Mouse (Mus musculus) embryonic facial prominence, embryonic 12.5 days (tissue): ENCODE results near the gene Caps2. TPM values are rescaled to one million over a fixed set of nuclear protein-coding genes. Genes with fewer than 3 reads are reported as not detected.
"Not testable (repeated sequence)": the region's sequence is repeated elsewhere in the genome, so short reads cannot be mapped to it uniquely, and the experiment has no call there.

Experiments used
- ATAC-seq: fragments of 200-750 bp; cut with Nextera tagmentation; 2 replicates; pipeline ENCODE4 v1.8.0; 2017; ENCODE audit not compliant: insufficient number of reproducible peaks, insufficient read depth, low FRiP score, low TSS enrichment
- H3K27ac ChIP-seq: fragments of 300-500 bp; sonication (generic); 2 replicates; pipeline ENCODE4 v1.5.1; 2016; ENCODE audit warnings: mild to moderate bottlenecking
- H3K27me3 ChIP-seq: fragments of 300-500 bp; sonication (generic); 2 replicates; pipeline ENCODE4 v1.6.1; 2016; ENCODE audit warnings: mild to moderate bottlenecking, moderate library complexity
- H3K36me3 ChIP-seq: fragments of 300-500 bp; sonication (generic); 2 replicates; pipeline ENCODE4 v1.6.1; 2016; ENCODE audit warnings: mild to moderate bottlenecking
- H3K4me1 ChIP-seq: fragments of 300-500 bp; sonication (generic); 2 replicates; pipeline ENCODE4 v1.6.1; 2016
- H3K4me2 ChIP-seq: fragments of 300-500 bp; sonication (generic); replicated peaks from 2 replicates; pipeline ENCODE4 v1.6.1; 2016; ENCODE audit warnings: mild to moderate bottlenecking, moderate library complexity
- H3K4me3 ChIP-seq: fragments of 300-500 bp; sonication (generic); 2 replicates; pipeline ENCODE4 v1.5.1; 2016; ENCODE audit warnings: mild to moderate bottlenecking
- H3K9ac ChIP-seq: fragments of 300-500 bp; sonication (generic); 2 replicates; pipeline ENCODE4 v1.6.1; 2016; ENCODE audit warnings: mild to moderate bottlenecking, moderate library complexity
- H3K9me3 ChIP-seq: fragments of 300-500 bp; sonication (generic); 2 replicates; pipeline ENCODE4 v1.6.1; 2016; ENCODE audit warnings: mild to moderate bottlenecking, moderate library complexity
- WGBS: fragments of 180-500 bp; shearing (Covaris S2); methylation state at CpG from one replicate; pipeline ENCODE4 v1.1.7; 2016; 5-methylcytosine and 5-hydroxymethylcytosine counted together
- polyA plus RNA-seq: library from polyadenylated mRNA; unstranded; fragments of >200 nt; fragmentation: Nextera tagmentation; extraction: Ambion mirVana; gene quantifications from 2 replicates; pipeline ENCODE4 v1.2.1, GENCODE M21; 2016

The Caps2 gene
- 0.36 and 0.62 TPM in 2 replicates for polyA plus RNA-seq

DNA sequence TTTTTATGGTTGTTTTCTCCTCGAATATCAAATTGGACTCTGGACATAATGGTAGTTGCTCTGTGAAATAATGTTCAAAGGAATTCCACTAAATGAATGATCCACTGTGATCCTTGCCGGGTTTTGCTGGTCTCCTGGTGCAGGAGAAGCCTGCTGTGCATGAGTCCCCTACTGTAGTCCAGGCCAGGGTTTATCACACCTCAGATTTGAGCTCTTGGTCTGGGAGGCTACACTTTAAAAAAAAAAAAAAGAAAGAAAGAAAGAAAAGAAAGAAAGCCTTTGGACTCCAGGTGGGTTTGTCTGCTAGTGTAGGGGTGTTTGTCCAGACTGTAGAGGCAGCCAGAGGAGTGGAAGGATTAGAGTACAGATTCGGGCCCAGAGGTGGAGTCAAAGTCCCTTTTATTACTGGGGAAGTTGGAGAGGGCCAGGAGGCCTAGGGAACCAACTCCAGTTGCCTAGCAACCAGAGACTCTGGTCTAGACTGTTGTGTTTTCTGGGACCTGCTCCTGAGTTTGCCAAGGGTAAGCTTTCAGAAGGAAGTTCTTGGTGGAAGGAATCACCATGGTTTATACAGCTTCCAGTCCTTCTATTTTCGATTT lies at the start of gene Caps2:
TSS of gene Caps2 (plus strand) at position 454 of the 599 bp plus-strand sequence.
- Histone ChIP-seq H3K9me3 (no peaks in the 10 kb centered on the region), H3K27ac (no peak within 1 kb of the TSS), H3K4me2 (peak within 1 kb of the TSS; percentile 30), H3K4me1 (0 out of 2 replicates have a peak, but pooled peaks cover 4% of the 10 kb centered on the region), H3K27me3 (no peaks in the 10 kb centered on the region), H3K4me3 (no peak within 1 kb of the TSS), H3K36me3 (no peaks in the 10 kb centered on the region), H3K9ac (no peak within 1 kb of the TSS)
- WGBS: 29% methylated on average over 4 of the region's 4 CpGs
- peak; percentile 48; the same call in 1 of the 2 replicates for ATAC-seq

DNA sequence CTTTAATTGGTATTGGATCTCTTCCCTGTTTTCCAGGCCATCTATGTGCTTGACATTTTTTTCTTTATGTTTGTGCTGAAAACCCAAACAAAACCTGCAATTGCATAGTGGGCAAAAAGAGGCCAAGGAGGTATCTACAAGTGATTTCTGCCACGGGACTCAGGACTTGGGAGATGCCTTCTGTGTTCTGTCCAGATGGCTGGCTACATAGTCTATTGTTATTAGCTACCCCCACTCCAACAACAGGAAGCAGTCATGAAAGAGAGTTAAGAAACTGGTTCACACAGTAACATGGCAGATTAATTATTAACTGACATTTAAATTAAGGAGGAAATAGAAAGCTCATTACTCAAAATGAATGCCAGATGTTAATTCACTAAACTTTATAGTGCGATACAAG lies 38.3 kb upstream of the Caps2 start:
- 49% methylated on average over 2 of the region's 2 CpGs for WGBS
- H3K4me1 ChIP-seq, H3K4me3 ChIP-seq, H3K27ac ChIP-seq, H3K27me3 ChIP-seq, H3K36me3 ChIP-seq, H3K4me2 ChIP-seq, ATAC-seq, H3K9me3 ChIP-seq, H3K9ac ChIP-seq: not testable (repeated sequence)

DNA sequence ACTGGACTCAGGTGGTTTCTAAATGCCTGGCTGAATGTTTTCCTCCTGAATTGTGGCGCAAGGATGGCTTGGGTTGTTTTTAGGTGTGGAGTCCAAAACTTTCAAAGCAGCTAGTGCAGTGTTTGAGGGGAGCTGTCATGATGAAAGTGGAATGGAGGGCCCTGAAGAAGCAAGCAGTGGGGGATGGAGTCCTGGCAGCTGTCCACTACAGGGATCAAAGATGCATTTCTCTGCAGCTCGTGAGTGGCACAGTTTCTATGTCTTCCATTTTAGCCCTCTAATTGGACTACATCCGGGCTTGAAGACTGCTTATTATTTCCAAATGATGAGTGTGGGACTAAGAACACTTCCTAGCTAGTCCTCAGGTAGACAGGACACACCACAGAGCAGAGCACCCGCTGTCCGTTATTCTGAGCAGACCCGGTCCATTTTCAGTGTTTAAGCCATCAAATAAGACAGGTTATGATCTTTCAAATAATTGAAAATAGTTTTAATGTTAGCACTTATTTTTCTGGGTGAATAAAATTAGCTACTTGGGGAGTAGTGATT lies 35.7 kb upstream of the Caps2 start:
- H3K27me3 ChIP-seq, H3K27ac ChIP-seq, H3K9ac ChIP-seq, H3K4me1 ChIP-seq, H3K4me3 ChIP-seq, H3K4me2 ChIP-seq, ATAC-seq, H3K9me3 ChIP-seq, H3K36me3 ChIP-seq: not testable (repeated sequence)
- 72% methylated on average over 6 of the region's 6 CpGs for WGBS

DNA sequence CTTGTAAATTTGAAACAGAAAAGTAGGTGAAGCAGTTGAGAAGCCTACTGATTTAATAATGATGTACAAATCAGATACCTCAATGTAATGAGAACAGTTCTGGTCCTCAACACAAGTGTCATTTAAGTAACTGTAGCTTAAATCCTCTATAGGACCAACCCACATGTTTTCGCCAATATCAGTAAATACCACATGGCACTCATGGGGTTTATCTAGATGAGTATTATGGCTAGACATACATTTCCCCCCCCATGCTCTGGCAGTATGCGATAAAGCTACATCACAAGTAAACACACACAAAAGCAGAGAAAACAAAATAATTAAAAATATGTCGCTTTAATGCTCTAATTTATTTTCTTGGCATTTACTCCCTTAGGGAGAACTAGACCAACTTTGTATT lies 31.2 kb upstream of the Caps2 start:
- WGBS: 85% methylated on average over 3 of the region's 3 CpGs
- Histone ChIP-seq H3K27me3 (no peaks in the 10 kb centered on the region), H3K27ac (no peak overlapping the region), H3K4me3 (no peak overlapping the region), H3K36me3 (no peaks in the 10 kb centered on the region), H3K9me3 (no peaks in the 10 kb centered on the region), H3K4me2 (no peak overlapping the region), H3K4me1 (no peaks in the 10 kb centered on the region), H3K9ac (no peak overlapping the region)
- ATAC-seq: no peak

- no peaks in the 10 kb centered on the region for H3K4me1 ChIP-seq
- H3K4me3 ChIP-seq: 0 out of 2 replicates have a peak overlapping the region, but pooled peaks have one; percentile 25
- ATAC-seq: 0 out of 2 replicates have a peak, but pooled peaks have one; percentile 15
- H3K27me3 ChIP-seq: no peaks in the 10 kb centered on the region
- 17% methylated on average over 9 of the region's 9 CpGs for WGBS
- no peak overlapping the region for H3K9ac ChIP-seq
- peak overlapping the region; percentile 39 for H3K4me2 ChIP-seq
- no peaks in the 10 kb centered on the region for H3K9me3 ChIP-seq
- no peaks in the 10 kb centered on the region for H3K36me3 ChIP-seq
- H3K27ac ChIP-seq: no peak overlapping the region
Observed at GRCm38 (mm10) chr10:112138050-112138870, 25.2 kb upstream of the Caps2 start.

GRCm38 (mm10) chr10:112138871-112139430 lies 24.5 kb upstream of the Caps2 start:
- H3K9me3 ChIP-seq: no peaks in the 10 kb centered on the region
- WGBS: 42% methylated on average over 6 of the region's 6 CpGs
- no peak overlapping the region for H3K27ac ChIP-seq
- no peaks in the 10 kb centered on the region for H3K36me3 ChIP-seq
- H3K4me2 ChIP-seq: peak overlapping the region; percentile 39
- ATAC-seq: no peak
- no peaks in the 10 kb centered on the region for H3K27me3 ChIP-seq
- H3K9ac ChIP-seq: no peak overlapping the region
- H3K4me3 ChIP-seq: 0 out of 2 replicates have a peak overlapping the region, but pooled peaks have one; percentile 25
- no peaks in the 10 kb centered on the region for H3K4me1 ChIP-seq

DNA sequence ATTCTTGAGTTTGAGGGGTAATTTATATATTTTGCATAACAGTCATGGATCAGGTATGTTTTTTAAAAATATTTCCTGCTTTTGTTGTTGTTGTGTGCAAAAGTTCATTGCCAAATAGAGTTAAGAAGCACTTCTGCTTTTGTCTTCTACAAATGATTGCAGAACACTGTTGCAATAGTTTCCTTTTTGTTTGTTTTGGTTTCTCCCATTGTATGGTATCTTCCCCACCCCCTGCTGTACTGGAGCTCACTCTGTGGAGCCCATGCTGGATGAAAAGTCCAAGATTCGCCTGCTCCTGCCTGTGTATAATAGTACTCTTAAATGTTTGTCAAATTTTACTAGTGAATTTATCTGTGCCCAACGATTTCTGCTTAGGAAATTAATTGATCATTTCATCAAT lies 23.6 kb upstream of the Caps2 start:
- Histone ChIP-seq H3K36me3 (no peaks in the 10 kb centered on the region), H3K9ac (no peak overlapping the region), H3K4me1 (no peaks in the 10 kb centered on the region), H3K27me3 (no peaks in the 10 kb centered on the region), H3K27ac (no peak overlapping the region), H3K4me3 (no peak overlapping the region), H3K4me2 (no peak overlapping the region), H3K9me3 (no peaks in the 10 kb centered on the region)
- 59% methylated on average over 2 of the region's 2 CpGs for WGBS
- no peak for ATAC-seq

- peak; percentile 80 for ATAC-seq
- H3K9ac ChIP-seq, H3K4me1 ChIP-seq, H3K36me3 ChIP-seq, H3K27ac ChIP-seq, H3K4me2 ChIP-seq, H3K4me3 ChIP-seq, H3K27me3 ChIP-seq, H3K9me3 ChIP-seq: not testable (repeated sequence)
- WGBS: 28% methylated on average over 15 of the region's 15 CpGs
Observed at GRCm38 (mm10) chr10:112159882-112160560, 3.4 kb upstream of the Caps2 start, which contains the start of gene Glipr1l3. Gene Glipr1l3, minus strand, starts transcription at chr10:112160327.

GRCm38 (mm10) chr10:112177027-112177426 lies 13.6 kb downstream of the Caps2 start:
- not testable (repeated sequence) for H3K27me3 ChIP-seq, H3K27ac ChIP-seq, H3K9me3 ChIP-seq, H3K4me1 ChIP-seq, H3K4me3 ChIP-seq, H3K9ac ChIP-seq, H3K36me3 ChIP-seq, H3K4me2 ChIP-seq
- 30% methylated on average over 13 of the region's 13 CpGs for WGBS
- 0 out of 2 replicates have a peak, but pooled peaks have one; percentile 10 for ATAC-seq

DNA sequence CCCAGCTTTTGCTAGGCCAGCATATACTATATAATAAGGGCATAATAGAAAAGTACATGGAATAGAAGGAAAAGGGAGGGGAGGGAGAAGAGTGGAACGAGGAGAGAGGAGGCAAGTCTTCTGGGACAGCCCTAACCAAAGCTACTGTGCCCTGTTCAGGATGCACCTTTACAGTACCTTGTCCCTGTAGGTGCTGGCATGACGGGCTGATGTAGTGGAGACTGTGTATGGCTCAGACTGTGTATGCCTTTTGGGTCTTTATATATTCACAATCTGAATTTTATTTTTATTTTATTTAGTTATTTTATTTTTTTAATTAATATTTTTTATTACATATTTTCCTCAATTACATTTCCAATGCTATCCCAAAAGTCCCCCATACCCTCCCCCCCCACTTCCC lies 30.5 kb downstream of the Caps2 start:
- not testable (repeated sequence) for H3K27me3 ChIP-seq, H3K4me2 ChIP-seq, H3K36me3 ChIP-seq, H3K9me3 ChIP-seq, H3K9ac ChIP-seq, H3K27ac ChIP-seq, H3K4me3 ChIP-seq, ATAC-seq, H3K4me1 ChIP-seq
- WGBS: 74% methylated on average over 2 of the region's 2 CpGs

GRCm38 (mm10) chr10:112203463-112203862 lies 40.0 kb downstream of the Caps2 start:
- Histone ChIP-seq H3K9ac (no peak overlapping the region), H3K27me3 (no peaks in the 10 kb centered on the region), H3K27ac (no peak overlapping the region), H3K4me3 (no peak overlapping the region), H3K9me3 (no peaks in the 10 kb centered on the region), H3K36me3 (no peaks in the 10 kb centered on the region), H3K4me1 (no peaks in the 10 kb centered on the region), H3K4me2 (no peak overlapping the region)
- ATAC-seq: no peak
- WGBS: 46% methylated on average over 2 of the region's 2 CpGs
